Comparison of ENCODE assay signal across 27 mouse cellular contexts in the genomic region with DNA sequence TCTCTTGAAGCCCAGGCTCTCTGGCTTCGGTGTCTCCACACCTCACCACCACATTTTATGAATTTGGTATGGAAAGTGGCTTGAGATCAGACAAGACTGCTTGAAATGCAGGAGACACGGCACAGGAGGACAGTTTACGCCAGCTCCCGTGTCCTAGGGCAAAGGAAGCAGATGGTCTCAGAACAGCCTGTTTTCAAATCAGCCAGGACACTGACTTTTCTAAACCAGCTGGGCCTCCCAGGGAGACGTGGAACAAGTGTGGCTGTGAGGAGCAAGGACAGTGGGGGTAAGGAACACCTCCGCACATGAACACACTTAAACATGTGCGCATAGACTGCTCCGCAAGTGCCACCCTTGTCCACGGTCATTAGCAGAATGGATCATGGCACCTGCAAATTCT.
DNase-seq lines count a peak whose midpoint lies in the region; ATAC-seq lines count a peak whose summit lies in the region.
"Had no signal": no experiment of that assay in that cellular context is flagged by ENCODE, and none has a peak within 500 bp of the region (broad histone marks: within the 10 kb centered on the region; RNA-seq: fewer than 3 reads in every experiment).

No protein-coding gene starts in this region.

- ATAC-seq in midbrain, embryonic 12.5 days (ENCODE audit: low FRiP score, low read depth) = no peak
- ATAC-seq in activated CD4-positive, CD25-positive, alpha-beta regulatory T cell, adult 4 months = no peak
- ATAC-seq: forebrain, embryonic 14.5 days; inflammation-experienced regulatory T-cells, adult 6 months; lung, postnatal 0 days had no signal

- H3K27ac ChIP-seq in midbrain, embryonic 12.5 days (replicated peaks) = 0 out of 2 replicates have a peak overlapping the region, but pooled peaks have one; percentile 6
- no peak overlapping the region for H3K27ac ChIP-seq in midbrain, embryonic 10.5 days (replicated peaks)
- H3K27ac ChIP-seq: embryonic facial prominence, embryonic 12.5 days; hindbrain, embryonic 14.5 days; limb, embryonic 13.5 days; neural tube, embryonic 13.5 days had no signal

- no peak overlapping the region for H3K4me3 ChIP-seq in midbrain, embryonic 12.5 days
- no peak overlapping the region for H3K4me3 ChIP-seq in midbrain, embryonic 10.5 days
- H3K4me3 ChIP-seq: embryonic facial prominence, embryonic 12.5 days; limb, embryonic 13.5 days; megakaryocyte, embryonic 14.5 days; neural tube, embryonic 13.5 days had no signal

- DNase-seq in midbrain, embryonic 10.5 days (ENCODE audit: low spot score) = no peak
- DNase-seq in cerebellum, adult 11-12 months = peak; percentile 85
- peak; percentile 87 for DNase-seq in cerebellum, adult 9-10 months
- peak; percentile 57 to 71 for DNase-seq in cerebellum, postnatal 36 days
- no peak for DNase-seq in retina, postnatal 1 day
- DNase-seq: adrenal gland, adult 2 months; adrenal gland, postnatal 36 days; embryo, embryonic 11 days; gastrocnemius, postnatal 25 days; heart, adult 18-20 months; heart, postnatal 4 days; kidney, adult 11 months; kidney, postnatal 25 days; lung, postnatal 4 days; right cerebral cortex, postnatal 14 days had no signal

- H3K9ac ChIP-seq in midbrain, embryonic 12.5 days (replicated peaks) = no peak overlapping the region
- H3K9ac ChIP-seq: embryonic facial prominence, embryonic 12.5 days; hindbrain, embryonic 14.5 days; limb, embryonic 13.5 days; neural tube, embryonic 13.5 days had no signal

- WGBS in midbrain, embryonic 12.5 days = 81% methylated on average over 9 of the region's 9 CpGs
- 90% methylated on average over 9 of the region's 9 CpGs for WGBS in midbrain, embryonic 10.5 days

- no peaks in the 10 kb centered on the region for H3K27me3 ChIP-seq in midbrain, embryonic 12.5 days
- no peaks in the 10 kb centered on the region for H3K27me3 ChIP-seq in midbrain, embryonic 10.5 days (ENCODE audit: low read depth, poor library complexity, severe bottlenecking)
- H3K27me3 ChIP-seq: embryonic facial prominence, embryonic 12.5 days; limb, embryonic 13.5 days; neural tube, embryonic 13.5 days had no signal

- H3K36me3 ChIP-seq in midbrain, embryonic 12.5 days = no peaks in the 10 kb centered on the region
- H3K36me3 ChIP-seq in midbrain, embryonic 10.5 days = no peaks in the 10 kb centered on the region
- H3K36me3 ChIP-seq: embryonic facial prominence, embryonic 12.5 days; limb, embryonic 13.5 days; neural tube, embryonic 13.5 days had no signal

- no peaks in the 10 kb centered on the region for H3K9me3 ChIP-seq in midbrain, embryonic 12.5 days
- H3K9me3 ChIP-seq in midbrain, embryonic 10.5 days (replicated peaks) = no peaks in the 10 kb centered on the region
- H3K9me3 ChIP-seq: embryonic facial prominence, embryonic 12.5 days; limb, embryonic 13.5 days; megakaryocyte, embryonic 14.5 days; neural tube, embryonic 13.5 days had no signal

- peaks cover 5% of the 10 kb centered on the region for H3K4me1 ChIP-seq in midbrain, embryonic 12.5 days
- H3K4me1 ChIP-seq in midbrain, embryonic 10.5 days = peaks cover 19% of the 10 kb centered on the region
- H3K4me1 ChIP-seq: embryonic facial prominence, embryonic 12.5 days; limb, embryonic 13.5 days; megakaryocyte, embryonic 14.5 days had no signal

- H3K4me2 ChIP-seq in midbrain, embryonic 12.5 days (replicated peaks) = no peak overlapping the region
- H3K4me2 ChIP-seq: embryonic facial prominence, embryonic 12.5 days; heart, embryonic 11.5 days; hindbrain, embryonic 14.5 days; limb, embryonic 13.5 days; liver, embryonic 11.5 days; neural tube, embryonic 13.5 days had no signal

Comparison
In these comparisons a context has a peak if more than half of its experiments do, and no peak if none do; other contexts are left out.
1. DNase-seq: peak in cerebellum, adult 11-12 months (single experiment), cerebellum, adult 9-10 months (single experiment) and cerebellum, postnatal 36 days (2 of 2); none in midbrain, embryonic 10.5 days (single experiment) and retina, postnatal 1 day (single experiment).